ENCODE assay signal across 8 mouse cellular contexts in genomic region chr4:152010707-152011134, GRCm38 (mm10). TPM values are rescaled to one million over a fixed set of nuclear protein-coding genes. Genes with fewer than 3 reads are reported as not detected.
DNase-seq lines count a peak whose midpoint lies in the region; ATAC-seq and TF ChIP-seq lines count a peak whose summit lies in the region.

No protein-coding gene starts in this region.

- no peaks in the 10 kb centered on the region; the same call in 1 of the 2 replicates for H3K36me3 ChIP-seq in embryonic facial prominence, embryonic 11.5 days (replicated peaks; ENCODE audit: control insufficient read depth, insufficient read depth, low read depth, low read length)
- H3K36me3 ChIP-seq in heart, postnatal 0 days (replicated peaks; ENCODE audit: control insufficient read depth, insufficient read depth, low read length), result peaks cover 20% of the 10 kb centered on the region

- ATAC-seq in embryonic facial prominence, embryonic 11.5 days (replicated peaks; ENCODE audit: insufficient number of reproducible peaks, low FRiP score, low TSS enrichment, low read depth), result no peak
- ATAC-seq in heart, postnatal 0 days (ENCODE audit: insufficient read depth, low read depth), result no peak; the same call in 1 of the 2 replicates

- peaks cover 4% of the 10 kb centered on the region for H3K4me1 ChIP-seq in embryonic facial prominence, embryonic 11.5 days (ENCODE audit: control insufficient read depth, insufficient read depth, low read length)
- H3K4me1 ChIP-seq in heart, postnatal 0 days (ENCODE audit: control insufficient read depth, insufficient read depth), result peaks cover 31% of the 10 kb centered on the region

- WGBS in embryonic facial prominence, embryonic 11.5 days, result 5% methylated on average over 13 of the region's 13 CpGs
- WGBS in heart, postnatal 0 days, result 2% methylated on average over 13 of the region's 13 CpGs

- peak overlapping the region; percentile 73 for H3K4me3 ChIP-seq in embryonic facial prominence, embryonic 11.5 days (ENCODE audit: low read depth, low read length)
- H3K4me3 ChIP-seq in heart, postnatal 0 days (ENCODE audit: low read depth, low read length), result peak overlapping the region; percentile 70

- H3K27ac ChIP-seq in embryonic facial prominence, embryonic 11.5 days (replicated peaks; ENCODE audit: low read depth, low read length), result no peak overlapping the region
- H3K27ac ChIP-seq in heart, postnatal 0 days (ENCODE audit: low read depth), result peak overlapping the region; percentile 96

- no peaks in the 10 kb centered on the region for H3K9me3 ChIP-seq in embryonic facial prominence, embryonic 11.5 days (replicated peaks; ENCODE audit: control insufficient read depth, low read length)
- H3K9me3 ChIP-seq in heart, postnatal 0 days (replicated peaks; ENCODE audit: control insufficient read depth, low read length), result no peaks in the 10 kb centered on the region

- DNase-seq in right cerebral cortex, postnatal 25 days, result peak; percentile 21
- DNase-seq in right cerebral cortex, postnatal 4 days, result no peak
- DNase-seq in embryonic facial prominence, embryonic 11.5 days (ENCODE audit: low spot score), result no peak
- DNase-seq in heart, postnatal 0 days (ENCODE audit: low spot score), result no peak
- DNase-seq in liver, result peak; percentile 59
- peak; percentile 35 for DNase-seq in retina, postnatal 1 day
- DNase-seq in gastrocnemius, postnatal 4 days (ENCODE audit: low spot score in 2 of 2), result no peak
- DNase-seq in left cerebral cortex, adult 18-20 months (ENCODE audit: low spot score in 2 of 2), result no peak

- H3K4me2 ChIP-seq in embryonic facial prominence, embryonic 11.5 days (ENCODE audit: low read depth, low read length), result peak overlapping the region; percentile 100
- H3K4me2 ChIP-seq in heart, postnatal 0 days (ENCODE audit: low read depth, low read length), result peak overlapping the region; percentile 97

- peak overlapping the region; percentile 23 for H3K9ac ChIP-seq in embryonic facial prominence, embryonic 11.5 days (replicated peaks; ENCODE audit: low read length)
- peak overlapping the region; percentile 76 for H3K9ac ChIP-seq in heart, postnatal 0 days (replicated peaks; ENCODE audit: low read depth, low read length)

- no peaks in the 10 kb centered on the region; the same call in 1 of the 2 replicates for H3K27me3 ChIP-seq in embryonic facial prominence, embryonic 11.5 days (ENCODE audit: control insufficient read depth, insufficient read depth, low read length)
- no peaks in the 10 kb centered on the region for H3K27me3 ChIP-seq in heart, postnatal 0 days (ENCODE audit: control insufficient read depth, insufficient read depth, low read length)

- no peak for TF ChIP-seq CTCF in heart, postnatal 0 days (IDR thresholded peaks at IDR 0.05; ENCODE audit: low read depth)

- no peak; the same call in 1 of the 2 replicates for TF ChIP-seq EP300 in heart, postnatal 0 days (IDR thresholded peaks at IDR 0.05; ENCODE audit: low read depth)

RNA-seq across cellular contexts. Expression of gene Klhl21, which starts 2.1 kb away (rescaled TPM):
- 3.2 TPM in 2 replicates for polyA plus RNA-seq in embryonic facial prominence, embryonic 11.5 days (2014; fragmentation: Nextera tagmentation; extraction: Ambion mirVana)
- 56.5 and 70.4 TPM in 2 replicates for total RNA-seq in heart, postnatal 0 days (2014; rRNA removed; ENCODE audit: low replicate concordance)
- polyA plus RNA-seq in heart, postnatal 0 days (2015; fragmentation: Nextera tagmentation; extraction: Ambion mirVana), result 24.7 and 31.8 TPM in 2 replicates
- 10 to 100 TPM; 37.2 to 38.9 TPM for total RNA-seq in gastrocnemius, postnatal 4 days (2021)
- 10 to 100 TPM; 20.2 to 20.3 TPM for total RNA-seq in left cerebral cortex, adult 18-20 months (2021)

RNA-seq across cellular contexts. Expression of gene Phf13, which starts 14.7 kb away (rescaled TPM):
- polyA plus RNA-seq in embryonic facial prominence, embryonic 11.5 days (2014; fragmentation: Nextera tagmentation; extraction: Ambion mirVana), result 23.1 and 25.8 TPM in 2 replicates
- total RNA-seq in heart, postnatal 0 days (2014; rRNA removed; ENCODE audit: low replicate concordance), result 8.0 and 10.7 TPM in 2 replicates
- polyA plus RNA-seq in heart, postnatal 0 days (2015; fragmentation: Nextera tagmentation; extraction: Ambion mirVana), result 8.4 and 9.3 TPM in 2 replicates
- total RNA-seq in gastrocnemius, postnatal 4 days (2021), result 10 to 100 TPM; 13.9 to 16.1 TPM
- 10 to 100 TPM; 17.8 to 19.5 TPM for total RNA-seq in left cerebral cortex, adult 18-20 months (2021)

RNA-seq across cellular contexts. Expression of gene Zbtb48, which starts 16.8 kb away (rescaled TPM):
- polyA plus RNA-seq in embryonic facial prominence, embryonic 11.5 days (2014; fragmentation: Nextera tagmentation; extraction: Ambion mirVana), result 21.1 and 21.5 TPM in 2 replicates
- total RNA-seq in heart, postnatal 0 days (2014; rRNA removed; ENCODE audit: low replicate concordance), result 1.7 and 11.3 TPM in 2 replicates
- polyA plus RNA-seq in heart, postnatal 0 days (2015; fragmentation: Nextera tagmentation; extraction: Ambion mirVana), result 6.5 and 9.0 TPM in 2 replicates
- total RNA-seq in gastrocnemius, postnatal 4 days (2021), result 1 to 10 TPM; 5.5 to 5.7 TPM
- 10 to 100 TPM; 12.3 to 12.7 TPM for total RNA-seq in left cerebral cortex, adult 18-20 months (2021)

RNA-seq across cellular contexts. Expression of gene Thap3, which starts 21.9 kb away (rescaled TPM):
- polyA plus RNA-seq in embryonic facial prominence, embryonic 11.5 days (2014; fragmentation: Nextera tagmentation; extraction: Ambion mirVana), result 22.2 and 22.4 TPM in 2 replicates
- 16.9 and 23.2 TPM in 2 replicates for total RNA-seq in heart, postnatal 0 days (2014; rRNA removed; ENCODE audit: low replicate concordance)
- 22.0 and 27.4 TPM in 2 replicates for polyA plus RNA-seq in heart, postnatal 0 days (2015; fragmentation: Nextera tagmentation; extraction: Ambion mirVana)
- 10 to 100 TPM; 45.3 to 48.9 TPM for total RNA-seq in gastrocnemius, postnatal 4 days (2021)
- total RNA-seq in left cerebral cortex, adult 18-20 months (2021), result 10 to 100 TPM; 16.9 to 23.7 TPM

RNA-seq across cellular contexts. Expression of gene Tas1r1, which starts 27.6 kb away (rescaled TPM):
- polyA plus RNA-seq in embryonic facial prominence, embryonic 11.5 days (2014; fragmentation: Nextera tagmentation; extraction: Ambion mirVana), result 0.25 and 0.55 TPM in 2 replicates
- not detected in 2 replicates for total RNA-seq in heart, postnatal 0 days (2014; rRNA removed; ENCODE audit: low replicate concordance)
- polyA plus RNA-seq in heart, postnatal 0 days (2015; fragmentation: Nextera tagmentation; extraction: Ambion mirVana), result 0.07 and 0.08 TPM in 2 replicates
- 1 to 10 TPM; 3.0 to 3.5 TPM for total RNA-seq in gastrocnemius, postnatal 4 days (2021)
- total RNA-seq in left cerebral cortex, adult 18-20 months (2021), result under 1 TPM; 0.49 to 0.68 TPM

Comparison
In these comparisons a context has a peak if more than half of its experiments do, and no peak if none do; other contexts are left out.
1. DNase-seq: peak in right cerebral cortex, postnatal 25 days (single experiment), liver (single experiment) and retina, postnatal 1 day (single experiment); none in right cerebral cortex, postnatal 4 days (single experiment), embryonic facial prominence, embryonic 11.5 days (single experiment), heart, postnatal 0 days (single experiment), gastrocnemius, postnatal 4 days (0 of 2) and left cerebral cortex, adult 18-20 months (0 of 2).